Mouse (Mus musculus): ENCODE measurements at regions not wholly inside any gene's neighbourhood (a gene's known extent, or its start where the extent isn't known, plus 50 kb on each side); places are given as distances from the start of the nearest gene placed in this dataset.

DNA sequence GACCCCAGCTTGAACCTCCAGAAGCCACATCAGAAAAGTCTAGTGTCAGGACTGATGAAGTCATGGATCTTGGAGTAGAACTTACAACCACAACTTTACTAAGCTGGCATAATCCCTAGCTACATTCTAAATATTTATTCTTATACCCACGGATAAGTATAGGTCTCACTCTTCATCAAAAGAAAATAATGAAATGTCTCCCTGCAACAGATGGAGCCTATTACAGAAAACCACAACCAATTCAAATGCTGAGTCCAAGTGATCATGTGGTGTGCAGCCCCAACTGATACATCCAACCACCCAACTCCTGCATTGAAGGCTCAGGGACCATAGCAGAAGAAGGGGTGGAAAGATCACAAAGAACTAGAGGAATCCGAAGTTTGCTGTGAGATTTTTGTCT is 137.8 kb downstream of the Srek1 start:
- H3K79me2 ChIP-seq (ENCODE audit: control insufficient read depth, insufficient read depth, low read length, poor library complexity): no peaks in the 10 kb centered on the region
- H3K4me1 ChIP-seq (ENCODE audit: control insufficient read depth in 1 of 2, insufficient read depth in 2 of 2, low read length in 2 of 2): no peaks in the 10 kb centered on the region
- TF ChIP-seq CHD2 (IDR thresholded peaks at IDR 0.05; ENCODE audit: low read length) (no peak), TAL1 (IDR thresholded peaks at IDR 0.05; ENCODE audit: low read length) (no peak), GATA1 (IDR thresholded peaks at IDR 0.05; ENCODE audit: low read depth, low read length) (no peak), NRF1 (IDR thresholded peaks at IDR 0.05; ENCODE audit: insufficient read depth, low read depth, low read length, poor library complexity, severe bottlenecking) (no peak), TBP (IDR thresholded peaks at IDR 0.05; ENCODE audit: low read depth, low read length) (no peak), RCOR1 (IDR thresholded peaks at IDR 0.05; ENCODE audit: low read depth, low read length) (no peak), ZKSCAN1 (IDR thresholded peaks at IDR 0.05; ENCODE audit: low read depth, low read length) (no peak), ZMIZ1 (IDR thresholded peaks at IDR 0.05; ENCODE audit: low read depth, low read length) (no peak), CHD1 (IDR thresholded peaks at IDR 0.05; ENCODE audit: low read depth, low read length) (no peak), MYC (IDR thresholded peaks at IDR 0.05; ENCODE audit: low read depth, low read length) (no peak), E2F4 (IDR thresholded peaks at IDR 0.05; ENCODE audit: borderline replicate concordance, low read depth, low read length) (no peak), JUND (IDR thresholded peaks at IDR 0.05; ENCODE audit: low read depth, low read length) (no peak), USF1 (IDR thresholded peaks at IDR 0.05; ENCODE audit: low read depth, low read length) (no peak), RAD21 (IDR thresholded peaks at IDR 0.05; ENCODE audit: low read depth, low read length) (no peak), UBTF (IDR thresholded peaks at IDR 0.05; ENCODE audit: borderline replicate concordance, insufficient read depth, low read depth, low read length) (no peak), GABPA (IDR thresholded peaks at IDR 0.05; ENCODE audit: low read depth, low read length) (no peak), MAZ (IDR thresholded peaks at IDR 0.05; ENCODE audit: low read depth, low read length) (no peak), MAFK (IDR thresholded peaks at IDR 0.05; ENCODE audit: borderline replicate concordance, low read depth, low read length) (no peak), MXI1 (IDR thresholded peaks at IDR 0.05; ENCODE audit: low read depth, low read length) (no peak)
- peaks cover 0 to 2% of the 10 kb centered on the region in 2 experiments; a peak in 2 of 4 replicates for H3K27me3 ChIP-seq (ENCODE audit: control insufficient read depth in 1 of 2, insufficient read depth in 2 of 2, low read length in 2 of 2)
- no peak overlapping the region for H3K27ac ChIP-seq (ENCODE audit: control insufficient read depth, low read depth, low read length)
- no peaks in the 10 kb centered on the region for H3K36me3 ChIP-seq (ENCODE audit: control insufficient read depth in 1 of 2, insufficient read depth in 2 of 2, low read length in 2 of 2)
- H3K9ac ChIP-seq (ENCODE audit: control insufficient read depth, low read depth, low read length, poor library complexity, severe bottlenecking): no peak overlapping the region
- no peak for DNase-seq (ENCODE audit: low read depth, low spot score)
- H3K4me3 ChIP-seq (ENCODE audit: control insufficient read depth in 1 of 2, insufficient read depth in 1 of 2, low read depth in 2 of 2, low read length in 2 of 2): no peak overlapping the region
- H3K9me3 ChIP-seq (replicated peaks; ENCODE audit: insufficient read depth, low read length): no peaks in the 10 kb centered on the region

- TF ChIP-seq EP300 (IDR thresholded peaks at IDR 0.05; ENCODE audit: low read depth in 1 of 2, low read length in 2 of 2): no peak
- TF ChIP-seq POLR2A (IDR thresholded peaks at IDR 0.05; ENCODE audit: control insufficient read depth in 1 of 2, insufficient read depth in 1 of 2, low read depth in 1 of 2, low read length in 2 of 2, poor library complexity in 1 of 2): no peak
- Histone ChIP-seq H3K9me3 (replicated peaks; ENCODE audit: insufficient read depth, low read length) (no peaks in the 10 kb centered on the region), H3K27me3 (ENCODE audit: control insufficient read depth in 1 of 2, insufficient read depth in 2 of 2, low read length in 2 of 2) (no peaks in the 10 kb centered on the region), H3K27ac (ENCODE audit: control insufficient read depth, low read depth, low read length) (no peak overlapping the region), H3K36me3 (ENCODE audit: control insufficient read depth in 1 of 2, insufficient read depth in 2 of 2, low read length in 2 of 2) (no peaks in the 10 kb centered on the region), H3K79me2 (ENCODE audit: control insufficient read depth, insufficient read depth, low read length, poor library complexity) (no peaks in the 10 kb centered on the region), H3K9ac (ENCODE audit: control insufficient read depth, low read depth, low read length, poor library complexity, severe bottlenecking) (no peak overlapping the region), H3K4me1 (ENCODE audit: control insufficient read depth in 1 of 2, insufficient read depth in 2 of 2, low read length in 2 of 2) (no peaks in the 10 kb centered on the region), H3K4me3 (ENCODE audit: control insufficient read depth in 1 of 2, insufficient read depth in 1 of 2, low read depth in 2 of 2, low read length in 2 of 2) (no peak overlapping the region)
- DNase-seq (ENCODE audit: low read depth, low spot score): no peak
Measured at GRCm38 (mm10) chr13:103623810-103624209, 150.6 kb downstream of the Srek1 start.
